Mouse (Mus musculus): ENCODE data around the gene Qpctl. TPM values are rescaled to one million over a fixed set of nuclear protein-coding genes. Genes with fewer than 3 reads are reported as not detected.

Gene Qpctl
- polyA plus RNA-seq, 1 experiment from 2014 or later: 13.1 TPM

GRCm38 (mm10) chr7:19175708-19176515 is 26.8 kb upstream of the Qpctl start, which contains the start of gene Eml2:
Eml2 (plus strand) TSS chr7:19176421.
- peaks cover 6% of the 10 kb centered on the region for H3K4me1 ChIP-seq (ENCODE audit: insufficient read depth)
- H3K27ac ChIP-seq (ENCODE audit: low read depth): no peak within 1 kb of the TSS
- WGBS: under 1% methylated on average over 30 of the region's 30 CpGs
- peak; percentile 54 for DNase-seq
- peak; percentile 11; the same call in 1 of the 2 replicates for ATAC-seq (ENCODE audit: insufficient read depth)
- no peak within 1 kb of the TSS for H3K9ac ChIP-seq
- peak within 1 kb of the TSS; percentile 32 for H3K4me2 ChIP-seq
- peak within 1 kb of the TSS; percentile 21; the same call in 1 of the 2 replicates for H3K4me3 ChIP-seq (ENCODE audit: low read depth, low read length)
- TF ChIP-seq CTCF (IDR thresholded peaks at IDR 0.05; ENCODE audit: low read depth): no peak
- H3K36me3 ChIP-seq (ENCODE audit: insufficient read depth): no peaks in the 10 kb centered on the region
- peaks cover 8% of the 10 kb centered on the region; the same call in 1 of the 2 replicates for H3K9me3 ChIP-seq (ENCODE audit: low read depth, low read length)
- peaks cover 58% of the 10 kb centered on the region for H3K27me3 ChIP-seq (ENCODE audit: insufficient read depth, low read length)

- no peak overlapping the region for H3K27ac ChIP-seq (ENCODE audit: low read depth)
- peaks cover 3% of the 10 kb centered on the region; the same call in 1 of the 2 replicates for H3K9me3 ChIP-seq (ENCODE audit: low read depth, low read length)
- H3K4me2 ChIP-seq: peak overlapping the region; percentile 63
- no peaks in the 10 kb centered on the region for H3K36me3 ChIP-seq (ENCODE audit: insufficient read depth)
- peak; percentile 67 for ATAC-seq (ENCODE audit: insufficient read depth)
- TF ChIP-seq CTCF (IDR thresholded peaks at IDR 0.05; ENCODE audit: low read depth): peak; percentile 93
- peak; percentile 96 for DNase-seq
- peaks cover 29% of the 10 kb centered on the region for H3K27me3 ChIP-seq (ENCODE audit: insufficient read depth, low read length)
- H3K9ac ChIP-seq: 0 out of 2 replicates have a peak overlapping the region, but pooled peaks have one; percentile 26
- WGBS: 3% methylated on average over 17 of the region's 17 CpGs
- peak overlapping the region; percentile 29 for H3K4me3 ChIP-seq (ENCODE audit: low read depth, low read length)
- peaks cover 6% of the 10 kb centered on the region; the same call in 1 of the 2 replicates for H3K4me1 ChIP-seq (ENCODE audit: insufficient read depth)
Observed at GRCm38 (mm10) chr7:19172874-19173273, 23.8 kb upstream of the Qpctl start.

- TF ChIP-seq CTCF (IDR thresholded peaks at IDR 0.05; ENCODE audit: low read depth): no peak
- Histone ChIP-seq H3K4me1 (ENCODE audit: insufficient read depth) (peaks cover 6% of the 10 kb centered on the region; the same call in 1 of the 2 replicates), H3K27ac (ENCODE audit: low read depth) (peak overlapping the region; percentile 48; the same call in 1 of the 2 replicates), H3K4me2 (no peak overlapping the region), H3K27me3 (ENCODE audit: insufficient read depth, low read length) (peaks cover 19% of the 10 kb centered on the region), H3K36me3 (ENCODE audit: insufficient read depth) (no peaks in the 10 kb centered on the region), H3K4me3 (ENCODE audit: low read depth, low read length) (no peak overlapping the region), H3K9me3 (ENCODE audit: low read depth, low read length) (peaks cover 6% of the 10 kb centered on the region), H3K9ac (peak overlapping the region; percentile 29; the same call in 1 of the 2 replicates)
- DNase-seq (no peak), ATAC-seq (ENCODE audit: insufficient read depth) (no peak)
- WGBS: 36% methylated on average over 8 of the region's 8 CpGs
Observed at GRCm38 (mm10) chr7:19171831-19172230, 22.7 kb upstream of the Qpctl start.

- peak overlapping the region; percentile 6 for H3K27ac ChIP-seq (ENCODE audit: low read depth)
- peak; percentile 70 for ATAC-seq (ENCODE audit: insufficient read depth)
Observed at GRCm38 (mm10) chr7:19170142-19170541, 21.1 kb upstream of the Qpctl start.

GRCm38 (mm10) chr7:19169506-19169905 is 20.4 kb upstream of the Qpctl start:
- DNase-seq (no peak), ATAC-seq (ENCODE audit: insufficient read depth) (no peak)
- peak overlapping the region; percentile 6 for H3K27ac ChIP-seq (ENCODE audit: low read depth)
- H3K4me2 ChIP-seq: no peak overlapping the region
- H3K9ac ChIP-seq: no peak overlapping the region
- H3K27me3 ChIP-seq (ENCODE audit: insufficient read depth, low read length): peaks cover 7% of the 10 kb centered on the region; the same call in 1 of the 2 replicates
- peaks cover 3% of the 10 kb centered on the region; the same call in 1 of the 2 replicates for H3K9me3 ChIP-seq (ENCODE audit: low read depth, low read length)
- TF ChIP-seq CTCF (IDR thresholded peaks at IDR 0.05; ENCODE audit: low read depth): no peak
- WGBS: 63% methylated on average over 10 of the region's 10 CpGs
- H3K36me3 ChIP-seq (ENCODE audit: insufficient read depth): no peaks in the 10 kb centered on the region
- no peak overlapping the region for H3K4me3 ChIP-seq (ENCODE audit: low read depth, low read length)
- H3K4me1 ChIP-seq (ENCODE audit: insufficient read depth): peaks cover 11% of the 10 kb centered on the region

More at GRCm38 (mm10) chr7:19170142-19170541, 21.1 kb upstream of the Qpctl start:
- Histone ChIP-seq H3K4me1 (ENCODE audit: insufficient read depth) (peaks cover 6% of the 10 kb centered on the region; the same call in 1 of the 2 replicates), H3K4me2 (no peak overlapping the region; the same call in 1 of the 2 replicates), H3K9me3 (ENCODE audit: low read depth, low read length) (peaks cover 3% of the 10 kb centered on the region; the same call in 1 of the 2 replicates), H3K4me3 (ENCODE audit: low read depth, low read length) (no peak overlapping the region), H3K27me3 (ENCODE audit: insufficient read depth, low read length) (0 out of 2 replicates have a peak, but pooled peaks cover 3% of the 10 kb centered on the region), H3K9ac (no peak overlapping the region), H3K36me3 (ENCODE audit: insufficient read depth) (no peaks in the 10 kb centered on the region)
- DNase-seq: peak; percentile 72
- WGBS: 21% methylated on average over 8 of the region's 8 CpGs
- TF ChIP-seq CTCF (IDR thresholded peaks at IDR 0.05; ENCODE audit: low read depth): no peak

- H3K27me3 ChIP-seq (ENCODE audit: insufficient read depth, low read length): peaks cover 7% of the 10 kb centered on the region; the same call in 1 of the 2 replicates
- peak; percentile 28; the same call in 1 of the 2 replicates for TF ChIP-seq CTCF (IDR thresholded peaks at IDR 0.05; ENCODE audit: low read depth)
- DNase-seq: no peak
- no peak overlapping the region for H3K9ac ChIP-seq
- H3K4me3 ChIP-seq (ENCODE audit: low read depth, low read length): no peak overlapping the region
- H3K9me3 ChIP-seq (ENCODE audit: low read depth, low read length): peaks cover 3% of the 10 kb centered on the region; the same call in 1 of the 2 replicates
- H3K36me3 ChIP-seq (ENCODE audit: insufficient read depth): no peaks in the 10 kb centered on the region
- 78% methylated on average over 3 of the region's 3 CpGs for WGBS
- H3K4me2 ChIP-seq: no peak overlapping the region
- no peak for ATAC-seq (ENCODE audit: insufficient read depth)
- H3K4me1 ChIP-seq (ENCODE audit: insufficient read depth): peaks cover 5% of the 10 kb centered on the region
- no peak overlapping the region for H3K27ac ChIP-seq (ENCODE audit: low read depth)
Observed at GRCm38 (mm10) chr7:19166990-19167389, 17.9 kb upstream of the Qpctl start.
